Mouse (Mus musculus) megakaryocyte progenitor cell, adult 5-6 weeks (primary cell): ENCODE results near the gene Agtpbp1. TPM values are rescaled to one million over a fixed set of nuclear protein-coding genes. Genes with fewer than 3 reads are reported as not detected.
A peak's percentile ranks its signal among the peaks of the same experiment; 100 is the strongest.

Experiments used
- ATAC-seq: replicated peaks from 2 replicates; pipeline ENCODE4 v1.8.0; 2016; ENCODE audit warnings: mild to moderate bottlenecking, moderate TSS enrichment, inconsistent platforms; ENCODE audit not compliant: poor library complexity
- total RNA-seq, 2 experiments: library from RNA; stranded (forward) in 1 of 2; stranded (reverse) in 1 of 2; fragments of 157-497, 149-512 nt in 1 of 2; fragments of 200-1000 nt in 1 of 2; gene quantifications; 2 replicates each; pipeline versions ENCODE4 v1.2.3 to v1.2.4; 2015 to 2017

Gene Agtpbp1
- total RNA-seq, 2 experiments from 2014 or later, result 44.3 to 46.6 TPM

- no peak for ATAC-seq
Observed at GRCm38 (mm10) chr13:59439683-59440082, 145.3 kb downstream of the Agtpbp1 start.

- ATAC-seq, result no peak
Observed at GRCm38 (mm10) chr13:59434554-59434953, 150.5 kb downstream of the Agtpbp1 start.

GRCm38 (mm10) chr13:59431124-59431864 lies 153.7 kb downstream of the Agtpbp1 start:
- ATAC-seq, result no peak

GRCm38 (mm10) chr13:59429369-59429768 lies 155.7 kb downstream of the Agtpbp1 start:
- peak; percentile 63 for ATAC-seq

GRCm38 (mm10) chr13:59423871-59424270 lies 161.2 kb downstream of the Agtpbp1 start:
- no peak for ATAC-seq

- no peak for ATAC-seq
Observed at GRCm38 (mm10) chr13:59416530-59417230, 168.3 kb downstream of the Agtpbp1 start.

- ATAC-seq, result no peak
Observed at GRCm38 (mm10) chr13:59413885-59414284, 171.1 kb downstream of the Agtpbp1 start.

GRCm38 (mm10) chr13:59412672-59413071 lies 172.4 kb downstream of the Agtpbp1 start:
- no peak for ATAC-seq

- ATAC-seq, result no peak
Observed at GRCm38 (mm10) chr13:59407182-59407581, 177.8 kb downstream of the Agtpbp1 start.

- no peak for ATAC-seq
Observed at GRCm38 (mm10) chr13:59402026-59402775, 182.8 kb downstream of the Agtpbp1 start.

- no peak for ATAC-seq
Observed at GRCm38 (mm10) chr13:59397571-59397970, 187.5 kb downstream of the Agtpbp1 start.

Other genes with a start within 250 kb of the Agtpbp1 start
- gene Naa35, start within 50 bp of the Agtpbp1 start, total RNA-seq (2015), result 59.8 and 66.4 TPM in 2 replicates
- gene Naa35, start within 50 bp of the Agtpbp1 start, total RNA-seq (2017), result 35.5 and 42.6 TPM in 2 replicates
- gene Golm1, start 90.6 kb upstream of the Agtpbp1 start, total RNA-seq (2015), result 11.8 and 14.3 TPM in 2 replicates
- gene Golm1, start 90.6 kb upstream of the Agtpbp1 start, total RNA-seq (2017), result 18.5 and 26.2 TPM in 2 replicates
- gene 4921517D22Rik, start 108.9 kb upstream of the Agtpbp1 start, total RNA-seq (2015), result 0.05 TPM in 1 of 2 replicates, not detected in the other
- gene 4921517D22Rik, start 108.9 kb upstream of the Agtpbp1 start, total RNA-seq (2017), result not detected in 2 replicates
- gene Spata31d1a, start 125.1 kb upstream of the Agtpbp1 start, total RNA-seq (2015), result not detected in 2 replicates
- not detected in 2 replicates for gene Spata31d1a, start 125.1 kb upstream of the Agtpbp1 start, total RNA-seq (2017)
- gene Spata31d1b, start 127.1 kb upstream of the Agtpbp1 start, total RNA-seq (2015), result not detected in 2 replicates
- not detected in 2 replicates for gene Spata31d1b, start 127.1 kb upstream of the Agtpbp1 start, total RNA-seq (2017)
- gene Spata31d1d, start 146.5 kb upstream of the Agtpbp1 start, total RNA-seq (2015), result not detected in 2 replicates
- gene Spata31d1d, start 146.5 kb upstream of the Agtpbp1 start, total RNA-seq (2017), result not detected in 2 replicates
- 0.10 TPM in 1 of 2 replicates, not detected in the other for gene 1700014D04Rik, start 161.5 kb upstream of the Agtpbp1 start, total RNA-seq (2015)
- gene 1700014D04Rik, start 161.5 kb upstream of the Agtpbp1 start, total RNA-seq (2017), result not detected in 2 replicates
- 65.4 and 74.1 TPM in 2 replicates for gene Isca1, start 184.6 kb upstream of the Agtpbp1 start, total RNA-seq (2015)
- 29.9 and 34.0 TPM in 2 replicates for gene Isca1, start 184.6 kb upstream of the Agtpbp1 start, total RNA-seq (2017)
- gene Gm49354, start 197.0 kb upstream of the Agtpbp1 start, total RNA-seq (2015), result not detected in 2 replicates
- gene Gm49354, start 197.0 kb upstream of the Agtpbp1 start, total RNA-seq (2017), result not detected in 2 replicates
- gene Tut7, start 237.9 kb upstream of the Agtpbp1 start, total RNA-seq (2015), result 55.9 and 65.0 TPM in 2 replicates
- gene Tut7, start 237.9 kb upstream of the Agtpbp1 start, total RNA-seq (2017), result 73.9 and 127 TPM in 2 replicates